Mouse (Mus musculus) retina, postnatal 7 days (tissue): ENCODE results near the gene Pm20d1.
A peak's percentile ranks its signal among the peaks of the same experiment; 100 is the strongest.
"Not testable (repeated sequence)": the region's sequence is repeated elsewhere in the genome, so short reads cannot be mapped to it uniquely, and the experiment has no call there.

ENCODE experiments used
- DNase-seq: peaks from one replicate; pipeline ENCODE4 v3.0.0-alpha.2; 2012; ENCODE audit warnings: low read depth, low spot score

The Pm20d1 gene

DNA sequence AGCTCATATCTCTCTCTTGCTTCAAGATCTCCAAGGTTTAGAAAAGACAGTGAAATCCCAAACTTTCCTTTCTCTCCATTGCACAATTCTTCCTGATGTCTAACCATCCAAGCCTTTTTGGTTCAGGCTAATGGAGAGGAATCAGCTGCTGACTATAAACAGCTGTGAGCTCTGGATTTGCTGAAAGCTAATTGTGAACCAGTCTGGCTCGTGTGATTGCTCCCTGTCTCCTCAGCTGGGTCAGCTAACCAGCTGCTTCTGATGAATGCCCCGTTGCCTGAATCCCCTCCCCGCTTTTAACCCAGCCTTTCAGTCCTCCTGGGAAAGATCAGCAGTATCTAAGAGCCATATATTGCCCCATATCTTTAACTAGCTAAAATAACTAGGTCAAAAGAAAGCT is 2.6 kb upstream of the Pm20d1 start:
- DNase-seq = no peak

DNA sequence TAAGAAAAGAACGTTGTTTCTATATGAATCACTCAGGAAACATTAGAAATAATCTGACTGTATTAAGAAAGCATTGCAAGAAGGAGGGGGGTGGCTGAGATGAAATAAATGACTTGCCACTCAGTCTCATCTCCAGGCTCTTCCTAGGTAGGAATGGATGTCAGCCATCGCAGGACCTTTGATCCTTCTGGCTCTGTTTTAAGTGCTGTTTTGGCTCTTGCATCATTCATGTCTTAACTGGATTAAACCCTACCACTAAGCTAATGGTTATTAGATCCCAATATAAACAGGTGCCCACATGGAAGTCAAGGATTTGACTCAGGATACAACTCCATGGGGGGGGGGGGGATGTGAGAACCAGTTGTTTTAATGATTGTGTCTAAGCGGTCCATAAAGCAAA is 2.0 kb upstream of the Pm20d1 start:
- DNase-seq = no peak

DNA sequence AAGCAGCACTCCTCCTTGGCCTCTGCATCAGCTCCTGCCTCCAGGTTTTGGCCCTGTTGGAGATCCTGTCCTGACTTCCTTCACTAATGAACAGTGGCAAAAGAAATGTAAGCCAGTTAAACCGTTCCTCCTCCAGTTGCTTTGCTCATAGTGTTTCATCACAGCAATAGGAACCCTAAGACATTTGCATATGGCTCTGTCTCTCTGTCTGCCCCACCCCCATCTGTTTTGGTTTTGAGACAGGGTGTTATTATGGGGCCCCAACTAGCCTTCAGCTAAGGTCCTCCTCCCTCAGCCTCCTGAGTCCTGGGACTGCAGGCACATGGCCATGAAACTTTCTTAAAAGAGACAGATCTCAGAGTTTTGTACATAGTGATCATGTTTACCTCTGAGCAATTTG is 2.8 kb downstream of the Pm20d1 start:
- no peak for DNase-seq

DNA sequence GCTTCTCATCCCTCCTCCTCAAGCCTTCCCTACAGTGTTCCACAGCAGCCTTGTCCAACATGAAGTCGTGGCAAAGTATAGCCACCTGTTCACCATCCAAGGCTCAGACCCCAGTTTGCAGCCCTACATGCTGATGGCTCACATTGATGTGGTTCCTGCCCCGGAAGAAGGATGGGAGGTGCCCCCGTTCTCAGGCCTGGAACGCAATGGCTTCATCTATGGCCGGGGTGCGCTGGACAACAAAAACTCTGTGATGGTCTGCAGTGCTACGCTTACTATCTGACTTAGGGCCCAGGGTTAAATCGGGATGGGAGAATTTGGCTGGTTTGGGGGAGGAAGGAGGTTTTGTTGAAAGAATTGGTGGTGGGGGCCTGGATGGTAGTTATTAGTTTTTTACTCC is 3.9 kb downstream of the Pm20d1 start:
- DNase-seq = no peak

DNA sequence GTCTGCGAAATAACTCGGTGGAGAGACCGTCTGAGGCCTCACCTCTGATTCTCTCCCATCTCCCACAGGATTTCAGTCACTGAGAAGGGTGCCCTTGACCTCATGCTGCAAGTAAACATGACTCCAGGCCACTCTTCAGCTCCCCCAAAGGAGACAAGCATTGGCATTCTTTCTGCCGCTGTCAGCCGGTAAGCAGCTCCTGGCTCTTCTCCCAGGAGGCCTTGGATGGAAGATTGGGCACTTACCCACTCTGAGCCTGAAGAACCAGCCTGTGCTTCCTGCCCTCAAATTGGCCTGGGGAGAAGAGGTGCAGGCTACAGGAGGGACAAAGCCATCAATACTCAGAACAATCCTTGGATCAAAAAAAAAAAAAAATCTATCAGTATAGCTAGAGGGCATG is 5.5 kb downstream of the Pm20d1 start:
- no peak for DNase-seq

DNA sequence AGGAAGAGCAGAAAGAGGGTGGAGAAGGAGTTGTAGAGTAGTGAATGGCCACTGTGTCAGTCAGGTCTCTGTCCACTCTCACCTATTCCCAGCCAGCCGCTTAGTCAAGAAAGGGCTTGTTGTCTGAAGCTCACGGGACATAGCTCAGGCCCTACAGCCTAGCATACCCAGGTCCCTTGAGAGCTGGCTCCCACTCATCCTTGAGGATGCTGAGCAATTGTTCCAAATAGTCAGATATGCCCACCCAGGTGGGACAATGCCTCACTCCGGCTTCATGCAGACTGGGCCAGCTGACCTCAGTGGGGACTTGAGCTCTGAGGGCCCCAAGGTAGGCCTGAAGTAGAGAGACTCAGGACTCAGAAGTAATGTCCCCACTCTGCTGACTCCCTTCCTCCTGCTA is 7.0 kb downstream of the Pm20d1 start:
- DNase-seq = no peak

DNA sequence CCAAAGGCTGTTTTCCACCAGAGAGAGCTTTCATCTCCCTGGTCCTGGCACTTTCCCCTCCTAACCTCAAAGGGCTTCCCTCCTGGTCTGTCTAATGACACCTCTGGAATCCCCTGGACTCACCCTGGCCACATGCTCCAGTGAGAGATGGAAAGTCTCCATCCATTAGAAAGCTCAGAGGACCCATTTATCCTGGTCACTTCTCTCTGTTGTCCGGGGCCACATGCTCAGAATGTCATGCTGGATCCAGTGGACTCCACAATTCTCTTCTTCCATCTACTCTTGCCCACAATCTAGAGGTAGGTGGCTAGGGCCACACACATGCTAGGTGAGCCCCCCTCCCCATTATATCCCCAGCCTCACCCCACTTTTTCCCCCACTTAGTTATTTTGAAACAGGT is 11.8 kb downstream of the Pm20d1 start:
- no peak for DNase-seq

DNA sequence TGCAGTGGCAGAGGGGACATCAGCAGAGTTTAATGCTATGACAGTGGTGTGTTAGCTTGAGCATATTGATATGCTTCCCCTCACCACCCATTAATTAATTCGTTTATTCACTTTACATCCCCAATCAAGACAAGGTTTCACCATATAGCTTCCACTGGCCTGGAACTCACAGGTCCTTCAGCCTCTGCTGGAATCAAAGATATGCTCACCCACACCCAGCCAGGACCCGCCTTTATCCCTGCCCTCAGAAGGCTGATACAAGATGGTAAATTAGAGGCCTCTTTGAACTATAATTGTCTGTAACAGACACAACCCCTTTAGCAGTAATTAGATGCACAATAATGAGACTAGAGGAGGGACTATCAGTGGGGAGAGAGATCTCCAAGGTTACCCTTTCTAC is 12.5 kb downstream of the Pm20d1 start:
- no peak for DNase-seq

DNA sequence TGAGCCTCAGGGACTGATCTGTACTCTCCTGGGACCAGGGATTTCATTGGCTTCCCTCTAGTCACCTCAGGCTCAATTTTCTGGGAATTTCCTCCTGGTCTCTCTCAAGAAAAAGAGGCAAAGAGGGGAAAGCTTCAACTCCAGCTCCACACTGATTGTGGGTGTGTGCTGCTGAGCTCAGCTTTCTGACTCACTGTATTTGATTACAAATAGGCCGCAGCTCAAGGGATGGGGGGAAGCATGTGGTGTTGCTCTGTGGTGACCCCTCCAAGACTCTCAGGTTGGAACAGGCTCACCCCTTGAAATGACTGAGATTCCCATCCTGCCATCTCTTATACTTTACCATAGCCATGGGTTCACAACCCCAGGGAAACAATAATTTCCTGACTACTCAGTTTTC is 14.2 kb downstream of the Pm20d1 start:
- no peak for DNase-seq

DNA sequence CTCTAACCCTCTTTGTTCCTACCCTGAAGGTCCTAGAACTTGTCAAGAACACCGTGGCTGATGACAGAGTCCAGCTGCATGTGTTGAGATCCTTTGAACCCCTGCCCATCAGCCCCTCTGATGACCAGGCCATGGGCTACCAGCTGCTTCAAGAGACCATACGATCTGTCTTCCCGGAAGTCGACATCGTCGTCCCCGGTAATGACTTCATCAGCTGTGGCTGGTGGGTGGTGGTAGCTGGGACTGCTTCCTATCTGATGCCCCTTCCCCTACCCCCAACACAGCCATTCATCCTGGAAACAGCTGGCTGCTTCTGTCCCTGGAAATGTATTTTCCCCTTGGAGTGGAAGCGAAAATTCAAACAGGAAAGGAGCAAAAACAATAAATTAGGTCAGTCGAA is 14.8 kb downstream of the Pm20d1 start:
- no peak for DNase-seq

DNA sequence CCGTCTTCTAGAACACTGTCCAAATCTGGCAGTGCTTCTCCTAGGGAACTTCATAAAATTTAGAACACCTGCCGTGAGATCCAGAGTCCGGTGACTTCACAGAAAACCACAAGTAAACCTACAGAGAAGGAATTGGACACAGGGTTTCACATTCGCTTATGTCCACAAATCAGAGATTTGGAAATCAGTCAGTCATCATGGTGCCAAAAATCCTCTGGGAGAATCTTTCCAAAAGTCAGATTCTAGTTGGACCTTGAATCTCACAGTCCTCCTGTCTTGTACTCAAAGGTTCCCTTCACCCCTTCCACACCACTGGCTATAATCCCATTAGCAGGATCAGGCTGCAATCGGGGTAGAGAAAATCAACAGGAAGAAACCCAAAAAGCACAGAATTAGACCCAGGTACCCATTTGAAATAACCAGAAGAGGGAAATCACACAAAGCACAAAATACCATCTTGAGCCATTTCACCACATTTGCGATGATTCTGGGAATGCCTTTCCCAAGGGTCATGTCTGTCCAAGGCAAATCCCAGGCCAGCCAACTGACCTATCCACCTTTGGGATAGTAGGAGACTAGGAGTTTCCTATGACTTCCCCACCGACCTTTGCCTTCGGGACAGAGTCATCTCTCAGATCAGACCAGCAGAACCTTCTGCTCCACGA is 15.6 kb downstream of the Pm20d1 start:
- no peak for DNase-seq

DNA sequence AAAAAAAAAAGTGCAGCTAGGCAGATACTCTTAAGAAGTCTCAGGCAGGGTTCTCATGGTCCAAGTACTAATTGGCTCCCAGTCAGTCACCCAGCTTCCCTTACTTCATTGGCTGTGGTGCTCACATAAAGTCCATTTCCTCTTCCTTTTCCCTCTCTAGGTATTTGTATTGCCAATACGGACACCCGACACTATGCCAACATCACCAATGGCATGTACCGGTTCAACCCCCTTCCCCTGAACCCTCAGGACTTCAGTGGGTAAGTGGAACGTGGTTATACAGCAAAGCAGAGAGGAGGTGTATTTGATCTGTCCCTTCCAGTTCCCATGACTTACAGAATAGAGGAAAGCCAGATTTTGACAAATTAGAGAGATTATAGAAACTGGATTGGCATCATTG is 16.6 kb downstream of the Pm20d1 start:
- DNase-seq = no peak

DNA sequence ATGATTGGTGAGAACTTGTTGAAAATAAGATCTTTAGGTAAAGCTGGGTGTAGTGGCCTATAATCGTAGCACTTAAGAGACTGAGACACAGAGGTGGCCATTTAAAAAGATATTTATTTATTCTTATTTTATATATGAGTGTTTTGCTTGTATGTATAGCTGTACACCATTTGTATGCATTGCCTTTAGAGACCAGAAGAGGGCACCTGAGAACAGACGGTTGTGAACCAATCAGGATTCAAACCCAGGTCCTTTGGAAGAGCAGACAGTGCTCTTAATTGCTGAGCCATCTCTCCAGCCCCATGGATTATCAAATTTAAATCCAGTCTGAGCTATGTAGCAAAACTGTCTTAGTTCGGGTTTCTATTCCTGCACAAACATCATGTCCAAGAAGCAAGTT is 17.0 kb downstream of the Pm20d1 start:
- DNase-seq = no peak

DNA sequence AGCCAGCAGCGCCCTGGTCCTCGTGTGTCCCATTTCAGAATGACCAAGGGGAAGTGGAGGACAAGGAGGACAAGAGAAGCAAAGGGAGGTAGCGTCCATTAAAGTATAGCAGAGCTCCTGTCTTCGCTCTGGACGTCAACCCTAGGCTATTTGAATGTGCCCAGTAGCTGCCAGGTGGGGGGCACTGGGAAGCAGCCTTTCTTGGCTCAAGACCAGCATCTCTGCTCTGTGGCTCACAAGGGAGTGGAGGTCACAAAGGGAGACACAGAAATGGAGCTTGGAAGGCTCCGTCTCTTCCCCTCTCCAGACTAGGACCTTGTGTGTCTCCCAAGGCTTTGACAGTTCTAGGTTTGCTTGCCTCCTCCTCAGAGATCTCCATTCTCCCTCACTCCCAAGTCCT is 19.7 kb downstream of the Pm20d1 start:
- DNase-seq = no peak

DNA sequence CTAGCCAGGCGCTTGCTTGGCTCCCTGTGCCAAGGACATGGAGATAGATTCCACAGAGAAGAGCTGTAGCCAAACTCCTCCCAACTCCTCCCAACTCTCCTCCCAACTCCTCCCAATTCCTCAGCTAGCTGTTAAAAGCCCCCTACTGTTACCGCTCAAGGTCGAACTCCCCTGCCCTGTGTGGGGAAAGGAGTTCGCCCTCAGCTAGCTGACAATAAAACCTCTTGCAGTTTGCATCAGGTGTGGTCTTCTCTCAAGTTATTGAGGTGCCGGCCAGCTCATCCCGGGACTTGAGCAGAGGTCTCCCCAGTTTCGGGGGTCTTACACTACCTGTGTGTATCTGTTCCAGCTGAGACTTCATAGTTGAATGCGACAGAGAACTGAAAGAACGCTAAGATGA is 23.2 kb downstream of the Pm20d1 start:
- DNase-seq = not testable (repeated sequence)

DNA sequence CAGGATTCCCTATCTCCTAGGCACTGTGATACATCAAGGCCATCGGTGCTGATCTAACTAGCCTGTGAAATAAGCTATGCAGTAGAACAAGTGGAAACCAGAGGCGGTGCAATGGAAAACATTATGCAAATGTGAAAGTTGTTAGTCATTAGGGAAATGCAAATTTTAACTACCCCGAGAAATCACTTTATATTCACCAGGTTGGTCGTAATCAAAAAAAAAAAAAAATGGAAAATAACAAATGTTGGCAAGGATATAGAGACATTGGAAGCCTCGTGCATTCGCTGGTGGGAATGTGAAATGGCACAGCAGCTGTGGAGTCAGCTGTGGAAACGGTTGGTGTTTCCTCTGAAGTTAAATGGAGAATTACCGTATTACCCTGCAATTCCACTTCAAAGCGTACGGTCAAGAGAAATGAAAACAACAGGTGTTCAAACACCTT is 23.7 kb downstream of the Pm20d1 start:
- no peak for DNase-seq

DNA sequence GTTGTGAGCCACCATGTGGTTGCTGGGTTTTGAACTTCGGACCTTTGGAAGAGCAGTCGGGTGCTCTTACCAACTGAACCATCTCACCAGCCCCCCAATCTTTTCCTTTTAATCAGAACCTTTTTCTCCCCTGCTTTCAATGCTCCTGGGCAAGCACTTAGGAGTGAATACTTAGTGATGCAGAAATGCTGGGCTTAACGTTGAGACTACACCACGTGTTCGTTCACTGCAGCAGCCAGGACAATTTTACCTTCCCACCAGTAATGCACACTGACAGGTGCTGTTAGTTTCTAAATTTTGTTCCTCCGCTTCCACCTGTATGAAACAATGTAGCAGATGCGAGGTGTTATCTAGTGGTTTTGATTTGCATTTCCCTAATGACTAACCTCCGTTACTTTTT is 25.1 kb downstream of the Pm20d1 start:
- DNase-seq = no peak

DNA sequence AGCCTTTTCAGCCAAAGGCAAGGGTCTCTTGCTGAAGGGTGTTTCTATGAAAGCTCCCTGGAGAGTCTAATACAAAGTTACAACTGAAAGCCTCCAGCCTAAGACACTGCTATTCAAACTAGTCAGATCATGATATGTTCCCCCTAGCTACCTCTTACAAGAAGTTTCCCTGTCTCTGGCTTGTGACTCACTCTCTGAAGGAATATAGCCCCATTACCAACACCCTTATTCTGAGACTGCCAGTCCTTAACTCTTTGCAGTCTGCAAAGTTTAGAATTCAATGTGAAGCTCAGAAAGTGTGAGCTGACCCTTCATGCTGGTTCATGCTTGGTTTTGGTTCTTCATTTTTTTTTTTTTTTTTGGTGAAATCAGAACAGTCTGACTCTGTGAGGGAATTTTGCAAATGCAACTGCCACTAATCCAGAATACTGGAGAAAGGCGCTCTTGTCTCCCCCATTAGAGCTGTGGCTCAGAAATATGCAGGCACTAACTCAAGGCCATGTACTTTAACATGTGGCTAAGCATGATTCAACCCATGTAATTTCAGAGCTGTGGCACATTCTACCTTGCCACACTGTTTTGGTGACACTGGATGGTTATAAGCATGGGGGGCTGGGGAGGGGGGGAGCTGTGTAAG is 25.8 kb downstream of the Pm20d1 start:
- no peak for DNase-seq

DNA sequence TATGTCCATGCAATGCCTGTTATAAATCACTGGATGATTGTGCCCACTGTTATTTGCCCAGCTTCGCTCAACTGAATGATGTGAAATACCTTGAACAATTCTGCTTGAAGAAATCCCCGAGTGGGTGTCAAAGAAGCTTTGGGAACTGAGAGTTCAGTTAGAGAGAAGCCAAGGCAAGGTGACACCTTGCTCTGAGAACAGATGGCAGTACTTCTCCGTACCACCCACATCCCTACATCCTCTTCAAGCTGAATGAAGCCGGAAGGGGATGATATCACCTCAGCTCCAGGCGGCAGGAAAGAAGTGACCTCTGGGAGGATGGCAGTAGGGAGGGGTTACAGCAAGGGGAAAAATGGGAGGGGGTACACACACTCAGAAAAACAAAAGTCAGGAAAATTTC is 26.4 kb downstream of the Pm20d1 start:
- DNase-seq = no peak

DNA sequence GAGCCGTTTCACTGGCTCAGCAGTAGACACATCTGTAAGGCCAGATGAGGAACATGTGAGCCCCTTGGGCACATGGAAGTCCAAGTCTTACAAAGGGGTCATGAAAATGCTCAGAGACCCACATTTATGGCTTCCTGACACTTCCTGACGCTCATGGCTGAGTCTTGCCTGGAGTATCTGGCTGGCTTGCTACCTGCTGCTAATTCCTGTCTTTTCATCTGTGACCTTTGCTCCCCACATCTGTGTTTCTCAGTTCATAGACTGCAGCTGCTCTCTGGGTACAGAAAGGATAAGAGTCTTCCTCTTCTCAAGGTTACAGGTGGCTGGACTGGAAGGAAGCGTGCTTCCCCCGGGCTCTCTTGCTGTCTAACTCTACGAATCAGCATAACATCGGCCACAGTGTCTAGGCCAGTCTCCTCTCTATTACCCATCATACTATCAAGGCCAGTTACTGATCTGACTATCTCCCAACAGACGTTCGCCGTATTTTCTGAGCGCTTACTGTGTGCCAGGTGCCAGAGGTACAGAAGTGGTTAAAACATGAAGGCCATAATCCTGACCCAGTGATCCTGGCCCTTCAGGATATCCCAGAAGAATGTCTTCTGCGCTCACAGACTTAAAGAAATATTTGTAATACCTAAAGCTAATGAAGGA is 27.5 kb downstream of the Pm20d1 start:
- no peak for DNase-seq

DNA sequence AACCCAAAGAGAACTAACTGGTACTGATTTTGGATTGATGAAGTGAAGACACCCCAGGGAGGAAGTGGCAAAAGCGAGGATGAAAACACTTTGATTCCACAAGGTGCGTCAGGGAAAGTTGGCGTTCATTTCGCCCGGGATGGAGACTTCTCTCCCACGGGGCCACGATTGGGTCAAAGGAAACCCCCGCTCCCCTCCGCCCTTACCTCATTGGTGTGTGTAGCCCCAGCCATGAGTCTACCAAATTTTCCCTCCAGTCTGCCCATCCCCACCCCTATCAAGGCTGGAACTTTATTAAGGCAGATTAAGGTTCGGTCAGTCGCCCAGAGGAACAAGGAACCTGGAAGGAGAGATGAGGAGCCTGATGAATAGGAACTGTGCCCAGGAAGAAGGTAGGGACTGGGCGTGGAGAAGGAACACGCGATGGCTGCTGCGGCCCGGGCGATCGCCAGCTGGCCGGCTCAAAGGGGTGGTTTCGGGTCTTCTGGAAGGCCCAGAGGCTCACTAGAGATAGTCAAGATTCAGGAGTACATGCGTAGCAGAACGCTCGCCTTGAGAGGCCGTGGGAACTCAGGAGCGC is 30.1 kb downstream of the Pm20d1 start, which contains the start of gene Slc41a1:
Gene Slc41a1 (plus strand): TSS at position 287 of the 580 bp plus-strand sequence.
- no peak for DNase-seq

DNA sequence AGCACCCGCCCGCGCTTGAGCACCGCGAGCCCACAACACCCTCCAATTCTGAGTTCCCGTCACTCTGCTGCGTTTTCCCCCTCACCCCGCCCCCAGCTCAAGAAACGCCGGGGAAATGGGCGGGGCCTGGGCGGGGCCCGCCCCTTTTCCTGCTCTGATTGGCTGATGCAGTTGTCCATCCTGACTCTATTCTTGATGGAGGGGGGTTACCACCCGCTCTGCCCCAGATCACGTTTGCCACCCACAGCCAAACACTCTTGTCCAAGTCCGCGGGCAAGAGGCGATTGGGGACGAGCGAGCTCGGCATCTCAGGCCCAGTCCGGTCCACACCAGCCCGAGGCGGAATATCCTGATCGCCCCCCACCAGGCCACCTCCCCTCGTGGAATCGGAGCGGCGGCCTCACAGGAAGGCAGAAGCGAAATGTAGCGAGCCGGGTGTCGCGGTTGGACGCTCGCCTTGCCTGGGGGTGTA is 30.6 kb downstream of the Pm20d1 start:
- DNase-seq = peak; percentile 94
